Mouse (Mus musculus) adrenal gland, postnatal 14 days (tissue): ENCODE results near the gene Tmem11. TPM values are rescaled to one million over a fixed set of nuclear protein-coding genes. Genes with fewer than 3 reads are reported as not detected.

Source experiments
- DNase-seq: peaks from one replicate; pipeline ENCODE4 v3.0.0; 2021; ENCODE audit warnings: mixed read lengths
- total RNA-seq: library from RNA; stranded (reverse); gene quantifications from 2 replicates; pipeline ENCODE4 v1.2.3, GENCODE M21; 2021

Tmem11 gene
- total RNA-seq, 1 experiment from 2014 or later, result 48.9 TPM

DNA sequence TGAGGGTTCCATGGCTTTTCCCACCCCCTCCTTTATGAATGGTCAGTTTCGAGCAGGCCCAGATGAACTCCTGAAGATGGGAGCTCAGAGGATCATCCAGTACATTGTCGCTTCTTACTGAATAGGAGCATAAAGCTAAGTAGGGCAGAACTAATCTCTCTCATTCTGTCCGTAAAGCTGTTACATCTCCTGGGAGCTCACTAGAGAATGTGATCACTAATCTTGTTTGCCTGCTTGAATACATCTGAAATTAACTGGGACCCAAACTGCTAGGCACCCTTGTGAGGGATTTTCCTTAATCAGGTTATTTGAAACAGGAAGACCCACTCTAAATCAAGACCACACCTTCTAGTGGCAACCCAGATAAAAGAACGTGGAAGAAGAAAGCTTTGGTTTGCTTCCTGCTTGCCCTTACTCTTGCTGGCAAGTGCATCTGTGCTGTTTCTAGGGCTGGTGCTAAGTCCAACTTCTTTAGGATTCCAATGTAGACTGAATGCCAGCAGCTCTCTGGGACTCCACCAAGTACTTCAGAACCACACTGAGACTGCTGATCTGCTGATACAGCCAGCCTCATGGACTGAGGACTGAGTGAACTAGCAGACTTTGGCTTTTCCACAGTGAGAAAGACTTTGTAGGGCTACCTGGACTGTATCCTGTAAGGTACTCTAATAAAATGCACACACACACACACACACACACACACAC is 51.7 kb downstream of the Tmem11 start:
- DNase-seq, result no peak

GRCm38 (mm10) chr11:60826700-60827099 is 52.4 kb downstream of the Tmem11 start:
- no peak for DNase-seq

GRCm38 (mm10) chr11:60825191-60825590 is 53.9 kb downstream of the Tmem11 start:
- DNase-seq, result no peak

- DNase-seq, result no peak
Observed at GRCm38 (mm10) chr11:60823771-60824170, 55.3 kb downstream of the Tmem11 start.

DNA sequence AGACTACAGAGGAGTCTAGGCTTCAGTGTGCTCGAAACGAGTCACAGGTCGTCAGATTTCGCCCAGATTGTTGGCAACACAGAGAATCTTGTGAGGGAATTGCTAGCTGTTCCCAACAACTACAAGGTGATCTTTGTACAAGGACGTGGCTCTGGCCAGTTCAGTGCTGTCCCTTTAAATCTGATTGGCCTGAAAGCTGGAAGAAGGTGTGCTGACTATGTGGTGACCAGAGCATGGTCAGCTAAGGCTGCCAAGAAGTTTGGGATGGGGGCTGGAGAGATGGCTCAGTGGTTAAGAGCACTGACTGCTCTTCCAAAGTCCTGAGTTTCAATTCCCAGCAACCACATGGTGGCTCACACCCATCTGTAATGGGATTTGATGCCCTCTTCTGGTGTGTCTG is 62.7 kb downstream of the Tmem11 start:
- DNase-seq, result no peak

Other genes with a start within 250 kb of the Tmem11 start
- gene Llgl1, start 179.5 kb downstream of the Tmem11 start, total RNA-seq, result 23.7 and 28.8 TPM in 2 replicates
- gene Flii, start 152.0 kb downstream of the Tmem11 start, total RNA-seq, result 126 and 137 TPM in 2 replicates
- 30.8 and 36.0 TPM in 2 replicates for gene Mief2, start 150.9 kb downstream of the Tmem11 start, total RNA-seq
- 9.2 and 9.7 TPM in 2 replicates for gene Top3a, start 101.9 kb downstream of the Tmem11 start, total RNA-seq
- 20.8 and 22.4 TPM in 2 replicates for gene Smcr8, start 101.7 kb downstream of the Tmem11 start, total RNA-seq
- 87.9 and 89.6 TPM in 2 replicates for gene Shmt1, start 67.6 kb downstream of the Tmem11 start, total RNA-seq
- gene Dhrs7b, start 48.6 kb downstream of the Tmem11 start, total RNA-seq, result 42.8 and 44.0 TPM in 2 replicates
- 17.9 and 18.4 TPM in 2 replicates for gene Natd1, start 35.5 kb upstream of the Tmem11 start, total RNA-seq
- gene Map2k3, start 52.8 kb upstream of the Tmem11 start, total RNA-seq, result 70.0 and 74.3 TPM in 2 replicates
- gene Kcnj12, start 143.3 kb upstream of the Tmem11 start, total RNA-seq, result 1.5 and 1.6 TPM in 2 replicates
- 0.85 and 3.9 TPM in 2 replicates for gene Tnfrsf13b, start 247.5 kb upstream of the Tmem11 start, total RNA-seq